Mouse (Mus musculus) G1E (cell line): Measurements from ENCODE around the gene Ccdc163. TPM values are rescaled to one million over a fixed set of nuclear protein-coding genes. Genes with fewer than 3 reads are reported as not detected.
A peak's percentile ranks its signal among the peaks of the same experiment; 100 is the strongest.

Source experiments
- ATAC-seq: 2 replicates; pipeline ENCODE4 v1.8.0; 2016; ENCODE audit warnings: mild to moderate bottlenecking; ENCODE audit not compliant: insufficient number of reproducible peaks, poor library complexity, low FRiP score, severe bottlenecking; ENCODE audit errors: extremely low read depth
- DNase-seq: peaks from one replicate; pipeline ENCODE4 v3.0.0; 2012; ENCODE audit warnings: low spot score
- H3K27me3 ChIP-seq: 2 replicates; pipeline ENCODE4 v1.6.1; 2012; ENCODE audit warnings: mild to moderate bottlenecking, low read length, inconsistent platforms; ENCODE audit not compliant: insufficient read depth
- H3K36me3 ChIP-seq: replicated peaks from 2 replicates; pipeline ENCODE3; 2012; ENCODE audit warnings: mild to moderate bottlenecking, inconsistent platforms
- H3K4me1 ChIP-seq: 2 replicates; pipeline ENCODE4 v1.6.1; 2012; ENCODE audit warnings: low read depth, low read length, inconsistent platforms, mixed read lengths; ENCODE audit not compliant: insufficient read depth
- H3K4me3 ChIP-seq: 2 replicates; pipeline ENCODE4 v1.5.1; 2012; ENCODE audit warnings: low read depth, mild to moderate bottlenecking, inconsistent platforms, low read length, moderate library complexity, mixed read lengths
- H3K9me3 ChIP-seq: replicated peaks from 2 replicates; pipeline ENCODE4 v1.6.1; 2012; ENCODE audit warnings: inconsistent platforms
- CTCF ChIP-seq: IDR thresholded peaks from 2 replicates; pipeline ENCODE4 v1.5.1; 2012; ENCODE audit warnings: low read depth, low read length, inconsistent platforms, mixed read lengths
- GATA1 ChIP-seq: IDR thresholded peaks from 2 replicates; pipeline ENCODE4 v1.6.1; 2012; ENCODE audit warnings: borderline replicate concordance, low read length, inconsistent platforms, mixed read lengths
- GATA2 ChIP-seq: IDR thresholded peaks from 2 replicates; pipeline ENCODE4 v1.6.1; 2012; ENCODE audit warnings: low read depth, low read length, inconsistent platforms, borderline replicate concordance
- POLR2AphosphoS5 ChIP-seq: IDR thresholded peaks from 2 replicates; pipeline ENCODE4 v1.6.1; 2012; ENCODE audit warnings: low read depth, low read length, inconsistent platforms; ENCODE audit not compliant: insufficient replicate concordance
- TAL1 ChIP-seq: conservative IDR thresholded peaks from 2 replicates; pipeline ENCODE4 v1.6.1; 2012; ENCODE audit warnings: low read depth, low read length, inconsistent platforms, mixed read lengths
- polyA plus RNA-seq: library from polyadenylated mRNA; stranded (reverse); fragments of >175 nt; gene quantifications from 2 replicates; pipeline ENCODE4 v1.2.3, GENCODE M21; 2012
- total RNA-seq, 2 experiments: library from RNA; stranded (forward) in 1 of 2; stranded (reverse) in 1 of 2; fragments of 200-1000 nt in 1 of 2; fragments of >200 nt in 1 of 2; fragmentation: Nextera tagmentation in 1 of 2; gene quantifications; 2 replicates each; pipeline ENCODE4 v1.2.3; 2014 to 2017

The Ccdc163 gene
- total and polyA plus RNA-seq, 3 experiments, result 4.0 to 44.0 (median 20.4) TPM

DNA sequence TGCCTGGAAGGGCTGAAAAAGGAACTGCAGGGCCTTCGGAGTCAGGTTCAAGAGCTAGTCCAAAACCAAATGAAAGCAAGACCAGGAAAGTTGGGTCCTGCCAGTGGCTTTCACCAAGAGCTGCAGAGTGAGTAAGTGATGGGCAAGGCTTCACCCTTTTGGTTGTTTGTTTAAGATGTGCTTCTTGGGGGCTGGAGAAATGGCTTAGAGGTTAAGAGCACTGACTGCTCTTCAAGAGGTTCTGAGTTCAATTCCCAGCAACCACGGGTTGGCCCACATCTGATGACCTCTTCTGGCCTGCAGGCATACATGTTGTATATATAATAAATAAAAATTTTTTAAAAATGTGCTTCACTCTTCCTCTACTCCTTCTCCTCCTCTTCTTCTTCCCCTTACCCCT lies 1.8 kb downstream of the Ccdc163 start:
- no peaks in the 10 kb centered on the region for H3K9me3 ChIP-seq
- peaks cover 45% of the 10 kb centered on the region for H3K36me3 ChIP-seq
- no peak for DNase-seq
- TF ChIP-seq CTCF, result no peak
- TF ChIP-seq GATA1, result no peak
- no peak for TF ChIP-seq TAL1
- no peak for TF ChIP-seq POLR2AphosphoS5
- no peak for TF ChIP-seq GATA2
- no peak for ATAC-seq
- H3K4me3 ChIP-seq, result no peak overlapping the region
- H3K27me3 ChIP-seq, result no peaks in the 10 kb centered on the region
- peaks cover 26% of the 10 kb centered on the region for H3K4me1 ChIP-seq

DNA sequence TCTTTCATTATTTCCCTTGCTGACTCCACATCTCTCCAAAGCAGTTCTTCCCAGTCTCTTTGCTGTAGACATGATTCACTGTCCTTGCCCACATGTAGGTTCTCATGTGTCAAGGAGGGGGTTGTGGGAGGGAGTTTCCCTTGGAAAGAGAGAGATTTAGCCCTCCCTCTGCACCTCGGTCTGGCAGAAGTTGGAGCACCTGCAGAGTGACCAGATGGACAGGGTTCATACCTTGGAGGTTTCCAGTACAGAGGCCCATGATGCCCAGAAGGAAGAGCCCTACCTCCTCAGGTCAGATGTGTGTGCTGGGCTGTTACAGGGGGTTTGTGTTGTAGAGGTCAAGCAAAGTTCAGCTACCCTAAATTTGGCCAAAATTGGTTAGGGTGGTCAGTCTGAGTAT lies 4.2 kb downstream of the Ccdc163 start:
- ATAC-seq (no peak), DNase-seq (no peak)
- no peaks in the 10 kb centered on the region for H3K9me3 ChIP-seq
- peaks cover 14% of the 10 kb centered on the region for H3K4me1 ChIP-seq
- no peak for TF ChIP-seq GATA1
- TF ChIP-seq POLR2AphosphoS5, result no peak
- no peak for TF ChIP-seq GATA2
- no peak for TF ChIP-seq TAL1
- TF ChIP-seq CTCF, result no peak
- no peak overlapping the region for H3K4me3 ChIP-seq
- peaks cover 55% of the 10 kb centered on the region for H3K36me3 ChIP-seq
- H3K27me3 ChIP-seq, result no peaks in the 10 kb centered on the region

DNA sequence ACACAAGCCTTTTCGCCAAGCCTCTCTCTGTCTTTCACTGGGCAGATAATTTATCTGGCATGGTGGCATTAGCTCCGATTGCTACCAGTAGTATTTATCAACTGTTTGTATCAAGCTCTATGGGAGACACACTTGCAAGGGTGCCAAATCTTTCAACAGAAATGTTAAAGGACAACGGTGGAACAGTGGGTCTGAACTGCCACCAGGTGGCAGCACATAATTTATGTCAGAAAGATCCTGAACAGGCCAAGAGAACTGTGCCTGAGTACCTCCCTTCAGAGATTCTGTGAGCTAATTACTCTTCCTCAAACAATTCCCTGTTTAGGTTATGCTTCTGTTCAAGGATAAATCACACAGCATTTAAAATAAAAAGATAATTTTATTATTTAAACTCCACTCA lies 11.1 kb downstream of the Ccdc163 start:
- ATAC-seq (no peak), DNase-seq (peak; percentile 26)
- Histone ChIP-seq H3K36me3 (peaks cover 19% of the 10 kb centered on the region), H3K27me3 (no peaks in the 10 kb centered on the region), H3K9me3 (no peaks in the 10 kb centered on the region), H3K4me3 (no peak overlapping the region), H3K4me1 (peaks cover 24% of the 10 kb centered on the region)
- TF ChIP-seq CTCF, result peak; percentile 47
- no peak for TF ChIP-seq POLR2AphosphoS5

DNA sequence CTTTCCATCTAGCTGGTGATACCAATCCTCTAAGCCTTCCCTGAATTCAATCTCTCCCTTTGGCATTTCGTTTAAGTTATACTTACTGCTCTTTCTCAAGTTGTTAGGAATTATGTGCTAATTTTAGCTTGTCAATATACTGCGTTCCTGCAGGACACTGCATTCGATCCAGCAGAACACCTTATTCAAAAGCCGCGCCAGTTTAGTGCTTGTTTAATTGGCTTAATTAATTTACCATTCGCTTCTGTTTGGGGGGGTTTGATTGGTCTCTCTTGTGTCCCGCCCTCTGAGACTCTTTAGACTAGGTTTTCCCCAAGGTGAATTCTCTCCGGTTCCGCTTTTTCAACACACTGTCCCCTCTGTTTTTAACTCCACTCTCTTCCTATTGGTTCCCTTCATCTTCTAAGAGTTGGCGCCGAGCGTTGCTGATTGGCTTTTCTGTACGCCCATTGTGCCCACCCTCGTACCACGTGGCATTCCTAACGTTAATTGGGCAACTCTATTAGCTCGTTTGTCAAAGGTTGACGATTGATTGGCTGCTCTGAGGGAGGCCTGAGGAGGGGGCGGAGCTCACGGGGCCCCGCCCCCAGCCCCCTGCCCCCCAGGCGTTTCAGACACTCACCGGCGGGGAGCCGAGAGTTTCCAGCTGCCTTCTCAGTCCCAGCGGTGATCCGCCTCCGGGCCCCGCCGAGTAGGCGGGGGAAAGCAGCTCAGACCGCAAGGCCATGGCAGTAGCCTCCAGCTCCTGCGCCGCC lies 12.2 kb downstream of the Ccdc163 start, which contains the start of gene Tesk2:
Gene Tesk2, plus strand, starts transcription at position 606 of the 755 bp plus-strand sequence.
- no peak for TF ChIP-seq TAL1
- Histone ChIP-seq H3K4me3 (peak within 1 kb of the TSS; percentile 79), H3K27me3 (no peaks in the 10 kb centered on the region), H3K36me3 (peaks cover 10% of the 10 kb centered on the region), H3K4me1 (peaks cover 24% of the 10 kb centered on the region), H3K9me3 (no peaks in the 10 kb centered on the region)
- DNase-seq (peak; percentile 97), ATAC-seq (peak; percentile 98)

DNA sequence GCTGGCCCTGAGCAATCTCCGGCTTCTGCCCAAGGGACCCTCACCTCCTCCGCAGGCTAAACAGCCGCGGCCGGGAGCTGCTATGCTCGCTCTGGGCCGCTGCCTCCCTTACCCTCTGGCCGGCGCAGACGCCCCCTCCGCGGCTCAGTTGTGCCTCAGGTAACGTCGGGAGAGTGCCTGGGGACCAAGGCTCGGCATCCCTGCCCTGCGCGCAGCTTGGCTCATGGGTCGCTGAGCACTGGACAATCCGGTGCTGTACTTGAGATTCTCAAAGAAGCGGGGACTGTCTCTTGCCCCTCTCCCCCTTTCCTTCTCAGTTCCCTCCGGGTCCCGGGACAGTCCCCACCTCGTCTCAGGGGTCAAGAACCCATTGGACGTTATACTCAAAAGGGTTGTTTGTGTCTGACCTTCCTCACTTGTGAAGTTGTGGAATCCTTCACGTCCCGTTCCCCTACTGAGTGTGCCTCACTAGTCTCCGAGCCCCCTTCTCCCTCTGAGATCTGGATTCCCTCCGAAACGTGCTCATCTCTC lies 12.9 kb downstream of the Ccdc163 start:
- DNase-seq (no peak), ATAC-seq (no peak)
- peak overlapping the region; percentile 79 for H3K4me3 ChIP-seq
- H3K4me1 ChIP-seq, result peaks cover 24% of the 10 kb centered on the region
- H3K27me3 ChIP-seq, result no peaks in the 10 kb centered on the region
- no peak for TF ChIP-seq CTCF
- TF ChIP-seq TAL1, result no peak
- TF ChIP-seq POLR2AphosphoS5, result no peak
- TF ChIP-seq GATA1, result no peak
- TF ChIP-seq GATA2, result no peak
- H3K36me3 ChIP-seq, result peaks cover 5% of the 10 kb centered on the region
- no peaks in the 10 kb centered on the region for H3K9me3 ChIP-seq

DNA sequence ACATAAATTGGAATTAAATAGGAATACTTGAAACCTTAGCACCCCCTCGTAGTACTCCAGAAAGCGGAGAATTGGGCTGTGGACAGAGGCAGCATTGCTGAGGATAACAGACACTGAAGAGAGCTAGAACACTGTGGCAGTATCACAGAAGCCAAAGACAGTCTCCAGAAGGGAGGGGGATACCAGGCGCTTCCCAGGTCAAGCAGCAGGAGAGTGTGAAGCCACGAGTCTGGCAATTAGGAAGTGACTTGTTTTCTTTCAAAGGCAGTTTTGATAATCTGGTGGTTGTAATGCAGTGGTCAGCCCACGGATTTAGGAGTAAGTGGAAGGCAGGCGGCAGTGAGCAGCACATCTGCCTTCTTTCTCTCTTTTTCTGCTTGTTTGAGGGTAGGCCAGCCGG lies 13.9 kb downstream of the Ccdc163 start:
- Histone ChIP-seq H3K4me1 (peaks cover 24% of the 10 kb centered on the region), H3K9me3 (no peaks in the 10 kb centered on the region), H3K4me3 (no peak overlapping the region), H3K27me3 (no peaks in the 10 kb centered on the region), H3K36me3 (no peaks in the 10 kb centered on the region)
- ATAC-seq (no peak), DNase-seq (no peak)
- TF ChIP-seq POLR2AphosphoS5 (no peak), CTCF (no peak), GATA1 (no peak), TAL1 (no peak), GATA2 (no peak)
